Mouse (Mus musculus) E14TG2a.4 (cell line): ENCODE results near the gene Tifab.

ENCODE experiments used
- CTCF ChIP-seq: conservative IDR thresholded peaks from 2 replicates; pipeline ENCODE4 v1.5.1; 2014; ENCODE audit warnings: low read length
- NANOG ChIP-seq: IDR thresholded peaks from 2 replicates; pipeline ENCODE4 v1.6.1; 2014; ENCODE audit warnings: borderline replicate concordance, low read length, mixed read lengths

DNA sequence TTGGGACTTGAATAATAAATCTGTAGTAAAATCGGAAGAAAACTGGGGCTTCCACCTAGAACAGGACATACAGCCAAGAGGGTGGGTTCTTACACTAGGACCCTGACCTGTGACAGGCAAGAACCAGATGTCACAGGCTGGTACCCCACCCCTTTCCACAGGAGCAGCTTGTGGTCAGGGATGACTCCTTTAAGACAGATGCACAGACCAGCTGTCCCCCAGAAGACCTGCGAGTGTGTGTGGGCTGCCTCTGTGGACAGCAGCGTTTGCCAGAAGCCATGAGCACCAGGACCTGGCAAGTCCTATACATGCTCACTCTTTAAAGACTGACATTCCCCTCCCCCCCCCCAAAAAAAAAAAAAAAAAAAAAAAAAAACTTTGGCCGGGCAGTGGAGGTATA is 49.7 kb downstream of the Tifab start:
- TF ChIP-seq CTCF (no peak), NANOG (no peak)
